Mouse (Mus musculus) lung, postnatal 0 days (tissue): ENCODE measurements around the gene Sapcd1.

Experiments
- CTCF ChIP-seq: IDR thresholded peaks from 2 replicates; pipeline ENCODE4 v1.5.1; 2016; ENCODE audit warnings: antibody characterized with exemption, mild to moderate bottlenecking
- EP300 ChIP-seq: IDR thresholded peaks from 2 replicates; pipeline ENCODE4 v1.6.1; 2016; ENCODE audit warnings: antibody characterized with exemption, mild to moderate bottlenecking, control low read depth

DNA sequence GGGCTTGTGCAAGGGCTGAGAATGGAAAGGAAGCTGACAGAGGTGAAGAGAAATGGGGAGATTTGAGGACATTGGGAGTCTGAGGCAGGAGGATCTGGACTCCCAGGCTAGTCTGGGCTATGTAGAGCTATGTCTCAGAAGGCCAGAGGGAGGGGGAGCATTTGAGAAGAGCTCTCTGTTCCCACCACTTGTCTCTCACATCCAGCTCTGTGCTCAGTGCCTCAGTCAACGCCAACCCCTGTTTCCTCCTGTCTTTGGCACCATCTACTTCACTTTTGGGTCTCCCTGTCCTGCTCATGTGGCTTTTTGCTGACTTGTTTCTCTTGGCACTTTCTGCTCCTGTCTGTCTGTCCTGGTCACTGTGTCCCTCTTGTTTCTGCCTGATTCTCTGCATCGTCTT lies 49.5 kb upstream of the Sapcd1 start:
- TF ChIP-seq CTCF (no peak), EP300 (no peak)
